Mouse (Mus musculus) G1E-ER4 (cell line): Measurements from ENCODE around the gene Dok7. TPM values are rescaled to one million over a fixed set of nuclear protein-coding genes. Genes with fewer than 3 reads are reported as not detected.

Experiments
- GATA1 ChIP-seq: IDR thresholded peaks from one replicate; pipeline ENCODE4 v1.8.0; 2012; ENCODE audit warnings: low read length, inconsistent platforms
- polyA plus RNA-seq: library from polyadenylated mRNA; stranded (reverse); fragments of >175 nt; gene quantifications from 2 replicates; pipeline ENCODE4 v1.2.3, GENCODE M21; 2012

The Dok7 gene
- not detected in 2 replicates for polyA plus RNA-seq

- no peak for TF ChIP-seq GATA1
Measured at GRCm38 (mm10) chr5:35056604-35057432, at the start of gene Dok7. Dok7 (plus strand) TSS chr5:35056766.

DNA sequence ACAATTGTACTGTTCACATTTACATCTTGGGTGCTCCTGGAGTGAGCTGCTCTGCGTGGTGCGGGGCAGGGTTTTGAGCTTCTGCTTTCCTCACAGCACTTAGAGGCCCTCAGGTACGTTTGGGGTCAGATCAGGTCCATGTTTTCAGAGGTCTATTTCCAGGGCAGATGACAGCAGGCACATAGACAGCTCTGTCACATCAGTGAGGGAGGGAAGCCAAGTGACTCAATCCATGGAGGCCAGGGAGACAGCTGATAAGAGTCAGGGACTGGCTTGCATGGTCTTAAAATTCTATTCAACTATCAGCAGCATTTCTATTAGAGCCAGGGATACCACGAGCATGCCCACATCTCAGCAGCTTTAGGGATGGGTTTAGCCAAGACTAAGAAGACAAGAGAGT lies 47.4 kb upstream of the Dok7 start:
- TF ChIP-seq GATA1: no peak

- TF ChIP-seq GATA1: no peak
Measured at GRCm38 (mm10) chr5:35010656-35011055, 45.9 kb upstream of the Dok7 start.

GRCm38 (mm10) chr5:35011156-35011923 lies 45.2 kb upstream of the Dok7 start:
- no peak for TF ChIP-seq GATA1

DNA sequence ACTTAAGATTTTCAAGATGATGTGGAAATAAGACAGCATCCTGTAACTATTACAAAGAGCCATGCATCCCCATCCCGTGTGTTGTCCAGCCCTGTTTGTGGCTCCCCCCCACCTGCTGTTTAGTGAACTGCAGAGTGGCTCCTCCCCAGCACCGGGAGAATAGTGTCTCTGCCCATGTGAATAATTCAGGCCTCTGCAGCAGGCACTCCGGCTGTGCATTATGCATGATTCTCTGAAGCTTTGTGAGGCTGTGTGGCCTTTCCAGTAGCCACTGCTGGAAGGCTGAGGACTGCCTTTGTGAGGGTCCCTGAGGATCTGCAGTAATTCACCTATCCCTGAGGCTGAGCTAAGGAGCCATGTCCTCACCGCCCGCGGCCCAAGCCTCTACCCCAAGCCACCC lies 42.5 kb upstream of the Dok7 start:
- no peak for TF ChIP-seq GATA1

DNA sequence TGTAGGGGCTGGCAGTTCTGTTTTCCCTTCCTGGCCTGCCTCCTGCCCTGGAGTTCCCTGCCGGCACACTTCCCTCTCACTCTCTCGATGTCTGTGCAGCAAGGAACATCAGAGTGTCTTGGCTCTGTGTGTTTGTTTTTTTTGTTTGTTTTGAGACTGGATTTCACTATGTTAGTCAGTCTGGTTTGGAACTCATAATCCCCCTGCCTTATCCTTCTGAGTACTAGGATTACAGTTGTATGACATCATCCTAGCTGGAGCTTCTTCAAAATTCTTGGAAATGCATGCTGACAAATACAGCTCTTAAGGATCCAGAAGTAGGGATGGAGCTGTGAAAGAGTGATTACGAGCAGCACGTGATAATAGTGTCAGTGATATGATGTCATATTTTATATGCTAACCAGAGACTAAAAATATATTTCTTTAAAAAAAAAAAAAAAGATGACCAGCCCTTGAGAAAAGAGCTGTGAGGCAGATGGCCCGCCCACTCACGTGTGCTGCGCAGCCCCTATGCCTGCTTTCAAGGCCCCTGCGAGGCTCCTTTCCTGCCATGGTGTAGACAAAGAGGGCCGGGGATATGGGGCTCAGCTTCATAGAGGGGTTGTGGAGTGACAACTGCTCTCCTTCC lies 36.8 kb upstream of the Dok7 start:
- no peak for TF ChIP-seq GATA1

GRCm38 (mm10) chr5:35020410-35021241 lies 35.9 kb upstream of the Dok7 start:
- TF ChIP-seq GATA1: no peak

DNA sequence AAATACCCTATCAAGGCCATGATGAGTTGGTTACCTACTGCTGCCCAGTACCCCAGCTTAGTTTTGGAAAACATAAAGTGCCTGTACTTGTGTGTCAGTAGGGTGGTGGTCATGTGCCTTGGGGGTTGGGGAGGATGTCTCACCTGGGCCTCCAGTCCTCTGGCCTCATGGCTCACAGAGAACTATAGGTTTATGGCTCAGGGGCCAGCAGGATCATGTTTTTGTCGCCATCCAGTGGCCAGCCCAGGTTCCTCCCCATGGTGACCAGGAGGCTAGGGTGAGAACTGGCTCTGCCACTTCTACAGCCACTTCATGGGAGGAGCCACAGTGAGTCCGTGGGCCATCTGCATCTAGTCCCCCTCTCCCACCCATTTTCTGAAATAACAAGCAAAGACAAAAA lies 31.6 kb upstream of the Dok7 start:
- TF ChIP-seq GATA1: no peak

DNA sequence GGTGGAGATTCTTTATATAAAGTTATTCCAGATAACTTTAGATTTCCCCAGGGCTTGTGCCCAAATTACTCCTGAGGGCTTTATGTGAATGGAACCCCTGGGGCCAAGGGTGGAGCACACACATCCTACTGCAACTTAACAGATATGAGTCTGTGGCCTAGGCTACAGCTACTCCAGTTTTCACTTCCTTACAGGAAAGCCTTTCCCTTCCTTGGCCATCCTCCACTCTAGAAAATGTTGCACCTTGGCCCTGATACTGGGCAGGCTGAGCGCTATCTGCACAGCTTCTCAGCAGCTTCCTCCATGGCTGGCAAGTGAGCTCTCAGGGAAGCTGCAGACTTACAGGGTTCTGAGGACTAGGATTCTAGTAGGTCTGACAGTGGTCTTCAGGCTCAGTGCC lies 27.3 kb upstream of the Dok7 start:
- no peak for TF ChIP-seq GATA1

DNA sequence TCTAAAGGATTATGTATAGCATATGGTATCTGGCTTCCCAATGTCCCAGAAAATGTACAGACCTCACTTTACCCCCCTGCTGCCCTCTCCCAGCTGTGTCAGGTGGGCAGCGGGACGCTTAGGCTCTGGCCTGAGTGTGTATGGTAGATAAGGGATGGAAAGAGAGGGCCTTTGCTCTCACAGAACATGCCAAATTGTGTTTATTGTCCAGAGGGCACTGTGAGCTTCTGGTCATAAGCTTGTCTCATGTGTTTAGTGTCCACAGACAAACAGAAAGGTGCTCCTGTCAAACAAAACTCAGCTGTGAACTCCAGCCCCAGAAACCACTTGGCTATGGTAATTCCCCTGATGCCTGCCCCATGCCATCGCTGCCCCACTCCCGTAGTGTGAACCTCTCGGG lies 26.8 kb upstream of the Dok7 start:
- no peak for TF ChIP-seq GATA1

- TF ChIP-seq GATA1: no peak
Measured at GRCm38 (mm10) chr5:35033068-35033467, 23.5 kb upstream of the Dok7 start.

DNA sequence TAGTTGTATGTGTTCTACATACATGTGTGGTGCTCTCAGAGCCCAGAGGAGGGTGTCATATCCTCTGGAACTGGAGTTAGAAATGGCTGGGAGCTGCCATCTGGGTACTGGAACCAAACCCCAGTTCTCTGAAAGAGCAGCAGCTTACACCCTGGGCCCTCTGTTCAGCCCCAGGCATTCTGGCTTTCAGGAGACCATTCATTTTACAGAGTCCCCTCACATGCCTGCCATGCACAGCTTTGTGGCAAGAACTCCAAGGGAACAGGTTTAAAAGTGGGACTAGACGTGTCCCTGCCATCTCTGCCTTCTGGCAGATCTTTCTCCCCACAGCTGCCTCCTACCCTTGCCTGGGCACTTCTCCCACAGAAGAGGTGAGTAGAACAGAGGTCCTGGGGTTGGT lies 22.9 kb upstream of the Dok7 start:
- no peak for TF ChIP-seq GATA1

DNA sequence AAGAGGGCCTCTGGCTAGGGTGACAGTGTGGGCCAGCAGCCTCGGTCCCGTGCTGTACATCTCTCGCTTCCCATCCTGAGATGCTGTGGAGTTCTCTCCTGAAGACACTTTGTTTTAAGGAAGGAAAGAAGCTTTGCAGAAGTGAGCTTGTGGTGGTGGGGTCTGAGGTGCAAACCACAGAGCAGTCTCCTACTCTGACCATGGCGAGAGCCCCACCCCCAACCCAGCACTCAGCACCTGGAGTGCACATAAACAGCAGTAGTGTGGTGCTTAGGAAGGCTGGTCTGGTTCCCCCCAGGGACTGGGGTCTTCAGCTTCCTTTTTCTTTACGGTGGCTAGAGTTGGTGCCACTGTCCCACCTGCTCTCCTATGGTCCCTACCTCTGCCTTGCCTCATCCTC lies 21.4 kb upstream of the Dok7 start:
- no peak for TF ChIP-seq GATA1

DNA sequence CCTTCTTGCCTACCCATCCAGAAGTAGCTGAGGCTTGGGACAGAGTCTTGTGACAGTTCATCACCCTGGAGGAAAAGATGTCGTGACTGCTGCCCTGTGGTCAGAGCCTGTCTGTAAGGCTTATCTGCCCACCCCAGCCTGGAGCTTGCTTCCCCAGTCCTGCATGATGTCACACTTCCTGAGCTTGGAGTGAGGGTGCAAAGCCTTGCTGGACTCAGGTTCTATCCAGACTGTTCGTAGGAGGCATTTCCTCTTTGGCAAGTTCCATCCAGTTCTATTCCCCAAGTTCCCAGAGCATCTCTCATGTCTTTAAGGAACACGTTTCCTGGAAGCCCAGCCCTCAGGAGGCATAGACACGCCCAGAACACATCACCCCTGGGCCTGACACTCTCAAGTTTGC lies 20.8 kb upstream of the Dok7 start:
- peak; percentile 5 for TF ChIP-seq GATA1

GRCm38 (mm10) chr5:35037438-35037837 lies 19.1 kb upstream of the Dok7 start:
- TF ChIP-seq GATA1: no peak
